Mouse (Mus musculus) kidney, postnatal 0 days (tissue): ENCODE data around the gene Gjc2. TPM values are rescaled to one million over a fixed set of nuclear protein-coding genes. Genes with fewer than 3 reads are reported as not detected.

ENCODE experiments used
- ATAC-seq: fragments of 200-750 bp; cut with Nextera tagmentation; replicated peaks from 2 replicates; pipeline ENCODE4 v1.8.0; 2017; ENCODE audit warnings: low read depth, moderate number of reproducible peaks, moderate TSS enrichment, moderate library complexity; ENCODE audit not compliant: low FRiP score
- DNase-seq: peaks from one replicate; pipeline ENCODE4 v3.0.0-alpha.2; 2016; ENCODE audit warnings: low spot score
- H3K27ac ChIP-seq: fragments of 300-500 bp; sonication (generic); 2 replicates; pipeline ENCODE4 v1.5.1; 2014; ENCODE audit warnings: mild to moderate bottlenecking
- H3K27me3 ChIP-seq: fragments of 300-500 bp; sonication (generic); 2 replicates; pipeline ENCODE4 v1.6.1; 2014; ENCODE audit warnings: low read length, mixed read lengths; ENCODE audit not compliant: insufficient read depth
- H3K36me3 ChIP-seq: fragments of 300-500 bp; sonication (generic); 2 replicates; pipeline ENCODE4 v1.6.1; 2014; ENCODE audit warnings: low read length, mixed read lengths; ENCODE audit not compliant: insufficient read depth
- H3K4me1 ChIP-seq: fragments of 300-500 bp; sonication (generic); replicated peaks from 2 replicates; pipeline ENCODE4 v1.6.1; 2014; ENCODE audit warnings: antibody characterized with exemption, low read length, mixed read lengths; ENCODE audit not compliant: insufficient read depth
- H3K4me2 ChIP-seq: fragments of 300-500 bp; sonication (generic); 2 replicates; pipeline ENCODE4 v1.6.1; 2014; ENCODE audit warnings: mild to moderate bottlenecking, low read length, moderate library complexity, mixed read lengths
- H3K4me3 ChIP-seq: fragments of 300-500 bp; sonication (generic); replicated peaks from 2 replicates; pipeline ENCODE4 v1.5.1; 2014; ENCODE audit warnings: low read depth, low read length
- H3K9ac ChIP-seq: fragments of 300-500 bp; sonication (generic); 2 replicates; pipeline ENCODE4 v1.6.1; 2014; ENCODE audit warnings: low read depth, low read length
- H3K9me3 ChIP-seq: fragments of 300-500 bp; sonication (generic); replicated peaks from 2 replicates; pipeline ENCODE4 v1.6.1; 2016; ENCODE audit warnings: low read length, inconsistent platforms, mixed read lengths
- CTCF ChIP-seq: IDR thresholded peaks from 2 replicates; pipeline ENCODE4 v1.5.1; 2016; ENCODE audit warnings: antibody characterized with exemption, low read depth, mild to moderate bottlenecking, moderate library complexity
- WGBS: fragments of 180-500 bp; shearing (Covaris S2); extraction: QIAGEN DNeasy Blood & Tissue Kit; methylation state at CpG from one replicate; pipeline ENCODE4 v1.1.7; 2014; 5-methylcytosine and 5-hydroxymethylcytosine counted together
- polyA plus RNA-seq: library from polyadenylated mRNA; unstranded; fragments of >200 nt; fragmentation: Nextera tagmentation; extraction: Ambion mirVana; gene quantifications from 2 replicates; pipeline ENCODE4 v1.2.1, GENCODE M21; 2015

The Gjc2 gene
- polyA plus RNA-seq, 1 experiment from 2014 or later: 1.2 TPM

DNA sequence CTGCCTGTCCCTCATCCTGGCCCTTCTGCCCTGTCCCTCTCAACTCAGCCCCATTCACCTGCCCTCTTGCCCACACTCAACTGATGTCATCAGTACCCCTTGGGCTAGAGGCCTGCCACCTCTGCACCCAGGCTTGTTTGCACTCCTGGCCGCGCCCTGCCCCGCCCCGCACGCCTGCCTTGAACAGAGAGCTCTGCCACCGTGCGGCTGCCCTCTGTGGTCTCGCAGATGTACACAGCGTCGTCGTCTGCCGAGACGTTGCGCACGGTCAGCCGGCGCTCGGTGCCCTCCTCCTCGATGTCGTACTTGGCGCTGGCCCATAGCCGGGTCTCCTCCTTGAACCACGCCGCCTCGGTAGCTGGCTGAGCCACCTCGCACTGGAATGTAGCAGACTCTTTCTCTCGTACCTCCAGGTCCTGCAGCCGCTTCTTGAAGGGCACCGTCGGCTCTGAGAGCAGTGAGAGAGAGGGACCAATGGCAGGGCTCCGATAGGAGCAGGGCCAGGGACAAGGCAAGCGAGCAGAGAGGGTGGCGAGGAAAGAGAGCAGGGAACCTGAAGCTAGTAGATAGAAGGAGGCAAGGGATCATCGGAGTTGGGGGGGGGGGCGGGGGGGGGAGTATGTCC lies 48.5 kb downstream of the Gjc2 start:
- no peaks in the 10 kb centered on the region for H3K9me3 ChIP-seq
- H3K4me2 ChIP-seq: peak overlapping the region; percentile 35
- H3K36me3 ChIP-seq: no peaks in the 10 kb centered on the region
- DNase-seq: peak; percentile 12
- 0 out of 2 replicates have a peak overlapping the region, but pooled peaks have one; percentile 7 for H3K4me3 ChIP-seq
- 4% methylated on average over 34 of the region's 35 CpGs for WGBS
- H3K27me3 ChIP-seq: peaks cover 39% of the 10 kb centered on the region
- no peak; the same call in 1 of the 2 replicates for ATAC-seq
- 0 out of 2 replicates have a peak, but pooled peaks cover 4% of the 10 kb centered on the region for H3K4me1 ChIP-seq
- H3K9ac ChIP-seq: no peak overlapping the region
- peak; percentile 23; the same call in 1 of the 2 replicates for TF ChIP-seq CTCF
- no peak overlapping the region for H3K27ac ChIP-seq

DNA sequence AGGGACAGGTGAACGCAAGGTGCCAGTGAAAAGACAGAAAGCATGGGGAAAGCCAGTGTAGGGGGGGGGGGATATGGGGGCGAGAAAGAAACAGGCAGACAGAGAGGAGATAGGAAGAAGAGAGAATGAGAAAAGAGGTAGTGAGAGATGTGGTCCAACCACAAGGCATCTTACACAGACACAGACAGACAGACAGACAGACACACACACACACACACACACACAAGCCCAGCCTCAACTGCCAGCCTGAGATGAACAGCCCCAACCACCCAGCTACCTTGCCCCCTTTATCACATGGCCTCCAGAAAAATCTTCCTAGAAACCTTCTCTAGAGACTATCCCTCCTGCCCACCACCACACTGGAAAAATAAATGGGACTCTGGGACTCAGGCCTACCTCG lies 50.9 kb downstream of the Gjc2 start:
- Histone ChIP-seq H3K4me3 (no peak overlapping the region), H3K27ac (no peak overlapping the region), H3K4me2 (no peak overlapping the region), H3K27me3 (peaks cover 39% of the 10 kb centered on the region), H3K9ac (no peak overlapping the region), H3K4me1 (0 out of 2 replicates have a peak, but pooled peaks cover 4% of the 10 kb centered on the region), H3K36me3 (no peaks in the 10 kb centered on the region), H3K9me3 (no peaks in the 10 kb centered on the region)
- DNase-seq (no peak), ATAC-seq (no peak)
- WGBS: 67% methylated on average over 2 of the region's 3 CpGs
- no peak for TF ChIP-seq CTCF

DNA sequence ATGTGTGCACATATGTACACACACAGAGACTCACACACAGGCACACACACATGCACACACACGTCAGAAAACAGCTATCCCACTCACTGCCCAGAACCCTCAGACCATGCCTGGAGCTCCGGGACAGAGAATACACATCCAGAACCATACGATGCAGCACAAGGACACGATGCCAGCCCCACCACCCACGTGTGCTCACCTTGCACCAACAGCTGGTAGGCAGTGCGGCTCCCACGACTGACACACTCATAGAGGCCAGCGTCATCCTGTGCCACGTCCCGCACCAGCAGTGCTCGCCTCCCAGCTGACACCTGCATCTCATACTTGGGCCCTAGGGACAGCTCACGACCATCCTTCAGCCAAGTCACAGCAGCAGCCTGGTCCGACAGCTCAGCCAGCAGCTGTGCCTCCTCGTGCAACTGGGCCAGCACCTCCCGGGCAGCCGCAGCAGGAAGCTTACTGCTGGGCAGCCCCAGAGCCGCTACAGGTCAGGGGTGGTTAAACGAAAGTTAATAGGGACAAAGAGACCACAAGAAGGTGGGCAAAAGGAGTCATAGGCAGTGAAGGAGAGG lies 51.6 kb downstream of the Gjc2 start:
- TF ChIP-seq CTCF: no peak
- no peak overlapping the region for H3K4me3 ChIP-seq
- WGBS: 65% methylated on average over 18 of the region's 18 CpGs
- no peaks in the 10 kb centered on the region for H3K36me3 ChIP-seq
- H3K27ac ChIP-seq: no peak overlapping the region
- no peak overlapping the region for H3K9ac ChIP-seq
- no peaks in the 10 kb centered on the region for H3K9me3 ChIP-seq
- peaks cover 33% of the 10 kb centered on the region for H3K27me3 ChIP-seq
- 0 out of 2 replicates have a peak, but pooled peaks cover 4% of the 10 kb centered on the region for H3K4me1 ChIP-seq
- no peak for DNase-seq
- no peak for ATAC-seq
- no peak overlapping the region for H3K4me2 ChIP-seq

DNA sequence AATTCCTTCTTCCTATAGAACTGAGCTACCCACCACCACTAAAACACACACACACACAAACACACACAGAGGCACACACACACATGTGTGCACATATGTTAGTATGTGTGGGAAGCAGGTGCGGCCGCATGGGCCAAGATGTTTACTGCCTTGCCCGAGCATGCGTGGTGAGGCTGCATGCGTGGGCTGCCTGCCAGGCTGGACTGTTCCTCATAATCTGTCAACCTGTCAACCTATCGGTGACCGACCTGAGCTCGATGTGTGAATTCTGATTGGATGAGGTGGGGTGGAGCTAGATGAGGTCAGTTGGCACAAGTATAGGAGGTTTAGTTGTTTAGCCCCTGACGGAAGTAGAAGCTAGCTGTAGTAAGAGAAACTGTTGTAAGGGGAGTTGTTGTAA lies 52.2 kb downstream of the Gjc2 start:
- Histone ChIP-seq H3K4me1 (0 out of 2 replicates have a peak, but pooled peaks cover 4% of the 10 kb centered on the region), H3K36me3 (no peaks in the 10 kb centered on the region), H3K27ac (no peak overlapping the region), H3K4me2 (no peak overlapping the region), H3K9ac (no peak overlapping the region), H3K4me3 (no peak overlapping the region), H3K27me3 (peaks cover 26% of the 10 kb centered on the region), H3K9me3 (no peaks in the 10 kb centered on the region)
- no peak for TF ChIP-seq CTCF
- 69% methylated on average over 9 of the region's 9 CpGs for WGBS
- ATAC-seq (no peak), DNase-seq (no peak)

Other genes with a start within 250 kb of the Gjc2 start
- gene Rnf187, start 244.3 kb downstream of the Gjc2 start, polyA plus RNA-seq: 238 and 249 TPM in 2 replicates
- gene Hist3h2ba, start 234.3 kb downstream of the Gjc2 start, polyA plus RNA-seq: 43.9 and 45.8 TPM in 2 replicates
- 40.9 and 41.2 TPM in 2 replicates for gene Hist3h2a, start 228.5 kb downstream of the Gjc2 start, polyA plus RNA-seq
- 0.32 and 0.37 TPM in 2 replicates for gene Trim17, start 228.5 kb downstream of the Gjc2 start, polyA plus RNA-seq
- gene Trim11, start 205.1 kb downstream of the Gjc2 start, polyA plus RNA-seq: 16.3 and 16.7 TPM in 2 replicates
- 0.20 and 0.26 TPM in 2 replicates for gene Obscn, start 46.8 kb downstream of the Gjc2 start, polyA plus RNA-seq
- gene Iba57, start 19.5 kb downstream of the Gjc2 start, polyA plus RNA-seq: 6.5 and 6.9 TPM in 2 replicates
- 127 and 135 TPM in 2 replicates for gene Guk1, start 9.0 kb upstream of the Gjc2 start, polyA plus RNA-seq
- gene Mrpl55, start 19.3 kb upstream of the Gjc2 start, polyA plus RNA-seq: 112 and 121 TPM in 2 replicates
- gene 2310033P09Rik, start 25.1 kb upstream of the Gjc2 start, polyA plus RNA-seq: 33.9 and 35.0 TPM in 2 replicates
- 670 and 713 TPM in 2 replicates for gene Arf1, start 45.1 kb upstream of the Gjc2 start, polyA plus RNA-seq
- gene Wnt3a, start 107.5 kb upstream of the Gjc2 start, polyA plus RNA-seq: not detected in 2 replicates
- 1.0 and 1.1 TPM in 2 replicates for gene Wnt9a, start 123.7 kb upstream of the Gjc2 start, polyA plus RNA-seq
- not detected in 2 replicates for gene Prss38, start 192.4 kb upstream of the Gjc2 start, polyA plus RNA-seq